Mouse (Mus musculus) cerebellum, adult 8-10 months (tissue): ENCODE results near the gene Ecd.

ENCODE experiments used
- DNase-seq: peaks from one replicate; pipeline ENCODE4 v3.0.0; 2022

The Ecd gene

DNA sequence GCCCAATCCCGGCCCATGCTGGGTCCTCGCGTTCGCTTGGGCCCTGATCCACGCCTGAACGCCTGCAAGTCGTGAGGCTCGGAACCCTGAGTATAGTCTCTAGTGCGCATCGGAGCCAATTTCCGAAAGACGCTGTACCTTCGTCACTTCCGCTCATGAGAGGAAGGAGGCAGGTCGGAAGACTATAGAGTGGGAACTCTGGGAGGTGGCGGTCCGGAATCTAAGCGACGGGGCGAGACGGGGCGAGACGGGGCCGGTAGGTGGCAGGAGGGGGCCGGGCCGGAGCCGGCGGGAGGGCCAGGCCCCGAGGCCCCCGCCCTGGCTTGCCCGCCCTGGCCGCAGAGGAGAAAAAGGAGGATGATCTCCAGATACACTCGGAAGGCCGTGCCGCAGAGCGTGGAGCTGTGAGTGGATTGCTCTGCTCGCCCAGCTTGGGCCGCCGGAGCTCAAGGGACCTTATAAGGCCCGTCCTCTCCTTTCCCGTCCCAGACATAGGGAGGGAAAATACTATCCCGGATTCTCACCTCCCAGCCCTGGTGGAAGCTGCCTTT is at the start of gene Ecd, which contains the start of gene Fam149b:
Gene Ecd, minus strand, starts transcription at position 131 of the 551 bp plus-strand sequence.
Gene Fam149b, plus strand, starts transcription at position 172 of the 551 bp plus-strand sequence.
- DNase-seq: peak; percentile 92

DNA sequence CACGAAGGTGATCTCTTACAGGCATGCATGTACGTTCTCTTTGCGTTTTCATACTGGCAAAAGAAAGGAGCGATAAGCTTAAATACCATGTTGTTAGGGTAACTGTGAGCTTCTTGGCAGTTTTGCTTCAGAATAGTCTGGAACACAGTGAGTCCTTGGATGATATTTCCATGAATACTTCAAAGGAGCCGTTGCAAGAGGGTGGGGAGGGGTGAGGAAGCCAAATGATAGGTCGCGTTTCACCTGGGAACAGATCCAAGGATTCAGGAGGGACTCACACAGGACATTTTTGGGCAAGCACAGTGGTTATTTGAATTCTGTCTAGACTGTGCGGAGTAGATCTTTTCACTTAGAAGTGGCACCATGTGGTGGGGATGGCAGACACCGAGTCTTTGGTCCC is 49.3 kb upstream of the Ecd start:
- DNase-seq: no peak

DNA sequence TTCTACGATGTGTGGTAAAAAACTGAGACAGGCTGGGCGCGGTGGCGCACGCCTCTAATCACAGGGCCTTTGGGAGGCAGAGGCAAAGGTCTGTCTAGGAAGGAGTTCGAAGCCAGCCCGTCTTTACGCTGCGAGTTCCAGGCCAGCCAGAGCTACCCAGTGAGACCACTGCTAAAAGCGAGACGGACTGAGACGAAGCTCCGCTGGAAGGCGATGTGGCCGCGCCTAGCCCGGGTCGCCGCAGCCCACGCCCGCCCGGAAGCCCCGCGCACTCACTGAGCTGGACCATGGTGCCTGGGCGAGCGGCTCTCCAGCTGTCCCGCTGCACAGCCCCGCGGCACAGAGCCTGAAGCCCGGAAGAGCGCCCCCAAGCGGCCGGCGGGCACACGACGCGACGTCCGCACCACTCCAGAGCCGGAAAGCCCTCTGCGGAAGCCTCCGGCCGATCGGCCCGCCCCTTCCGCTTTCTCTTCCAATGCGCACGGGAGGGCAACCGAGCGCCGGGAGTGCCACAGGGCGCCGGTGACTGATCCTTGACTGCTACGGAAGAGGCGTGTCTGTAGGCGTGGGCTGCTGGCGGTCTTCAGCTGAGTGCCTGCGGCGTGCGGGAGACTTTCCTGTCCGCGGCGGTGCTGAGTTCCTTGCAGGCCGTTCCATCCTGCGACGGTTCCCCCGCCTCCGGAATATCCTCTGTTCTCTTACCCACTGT is 45.4 kb upstream of the Ecd start, which contains the start of gene Mrps16:
Gene Mrps16, minus strand, starts transcription at position 430 of the 709 bp plus-strand sequence.
- DNase-seq: peak; percentile 93

DNA sequence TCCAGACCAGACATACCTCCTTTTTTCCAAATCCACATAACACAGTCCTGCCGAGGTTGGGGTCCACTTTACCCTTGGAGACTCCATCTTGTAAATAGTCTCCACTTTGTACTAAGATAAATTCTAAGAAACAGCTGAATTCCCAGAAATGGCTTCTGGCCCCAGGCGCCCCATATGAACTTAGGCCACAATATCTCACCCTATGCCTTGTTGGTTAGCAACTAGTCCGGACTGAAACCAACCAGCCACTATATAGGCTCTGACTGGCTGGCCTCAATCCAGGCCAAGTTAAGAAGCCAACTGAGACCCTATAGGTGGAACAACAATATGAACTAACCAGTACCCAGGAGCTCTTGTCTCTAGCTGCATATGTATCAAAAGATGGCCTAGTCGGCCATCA is 44.4 kb upstream of the Ecd start:
- DNase-seq: no peak

DNA sequence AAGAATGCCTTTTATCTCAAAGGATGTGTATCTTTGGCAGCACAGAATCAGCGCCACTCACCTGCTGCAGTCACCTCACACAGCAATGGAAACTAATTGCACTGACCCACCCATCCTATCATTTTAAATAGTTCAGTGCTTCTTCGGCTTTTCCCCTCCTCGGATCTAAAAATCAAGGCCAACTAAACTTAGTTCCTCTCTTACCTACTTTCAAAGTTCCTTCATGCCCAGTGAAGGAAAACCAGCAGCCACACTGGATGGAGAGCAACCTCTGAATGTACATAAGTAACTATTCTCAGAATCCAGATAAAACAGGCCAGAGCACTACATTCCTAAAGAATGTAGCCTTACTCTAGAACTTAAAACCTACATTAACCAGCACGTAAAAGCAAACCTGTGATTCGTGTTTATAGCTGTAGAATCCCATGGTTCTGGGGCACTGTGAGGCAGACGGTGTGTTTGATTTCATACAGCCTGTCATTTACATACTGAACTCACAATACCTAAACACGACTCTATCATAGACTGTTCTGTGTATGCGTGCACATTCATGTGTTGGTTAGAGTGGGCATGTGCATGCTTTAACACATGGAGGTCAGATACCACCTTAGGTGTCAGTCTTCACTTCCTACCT is 41.6 kb upstream of the Ecd start:
- DNase-seq: no peak

DNA sequence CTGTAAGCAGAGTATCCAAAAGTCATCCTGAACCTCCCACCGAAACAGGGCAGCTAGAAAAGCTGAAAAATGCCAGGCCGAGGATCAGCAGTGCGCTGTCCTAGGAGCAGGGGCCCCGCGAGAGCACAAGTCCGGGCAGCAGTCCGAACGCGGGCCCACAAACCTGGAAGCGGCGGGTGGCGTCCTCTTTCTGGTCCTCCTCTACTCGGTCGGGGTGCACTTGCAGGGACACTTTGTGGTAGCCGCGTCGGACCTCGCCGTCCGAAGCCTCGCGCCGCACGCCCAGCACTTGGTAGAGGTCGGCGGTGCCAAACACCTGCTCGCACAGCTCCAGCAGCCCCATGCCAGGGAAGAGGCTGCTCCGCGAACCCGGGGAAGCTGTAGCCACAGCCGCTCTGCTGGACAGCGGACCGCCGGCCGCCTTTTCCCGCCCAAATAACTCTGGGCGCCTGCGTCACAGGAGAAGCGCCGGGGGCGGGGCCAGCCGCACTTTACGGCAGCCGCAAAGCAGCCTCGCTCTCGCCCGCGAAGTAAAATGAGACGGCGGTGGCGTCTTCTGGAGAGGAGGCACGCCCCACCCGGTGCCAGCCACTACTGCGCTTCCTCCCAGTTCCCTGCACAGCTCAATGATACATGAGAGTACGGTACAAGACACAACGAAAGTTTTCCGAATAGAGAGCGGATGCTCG is 40.7 kb upstream of the Ecd start, which contains the start of gene Dnajc9:
Gene Dnajc9, minus strand, starts transcription at position 470 of the 689 bp plus-strand sequence.
- DNase-seq: peak; percentile 94

DNA sequence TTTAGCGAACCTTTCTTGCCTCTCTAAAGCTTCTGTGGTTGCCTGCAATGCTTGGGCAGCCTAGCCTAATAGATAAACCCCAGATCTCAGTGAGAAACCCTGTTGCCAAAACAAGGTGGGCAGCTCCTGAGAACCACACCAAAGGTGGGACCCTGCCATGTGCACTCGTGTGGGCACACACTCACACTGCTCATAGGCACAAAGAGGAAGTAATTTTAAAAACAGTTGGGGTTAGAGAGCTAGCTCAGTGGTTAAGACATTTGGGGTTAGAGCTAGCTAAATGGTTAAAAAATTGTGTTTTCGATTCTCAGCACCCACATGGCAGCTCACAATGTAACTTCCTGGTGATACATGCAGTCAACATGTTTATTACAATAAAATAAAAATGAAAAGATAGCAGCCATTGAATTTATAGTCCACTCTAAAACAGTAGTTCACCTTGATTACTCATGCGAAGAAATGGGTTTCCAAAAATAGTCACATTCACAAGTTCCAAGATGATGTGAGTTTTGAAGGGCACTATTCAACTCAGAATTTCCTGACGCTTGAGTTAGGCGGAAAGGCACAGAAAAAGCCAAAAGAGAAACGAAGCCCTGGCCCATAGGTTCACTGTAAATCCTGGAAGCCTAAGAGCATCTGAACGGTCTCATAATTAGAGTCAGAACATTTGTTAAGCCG is 32.0 kb upstream of the Ecd start:
- no peak for DNase-seq

DNA sequence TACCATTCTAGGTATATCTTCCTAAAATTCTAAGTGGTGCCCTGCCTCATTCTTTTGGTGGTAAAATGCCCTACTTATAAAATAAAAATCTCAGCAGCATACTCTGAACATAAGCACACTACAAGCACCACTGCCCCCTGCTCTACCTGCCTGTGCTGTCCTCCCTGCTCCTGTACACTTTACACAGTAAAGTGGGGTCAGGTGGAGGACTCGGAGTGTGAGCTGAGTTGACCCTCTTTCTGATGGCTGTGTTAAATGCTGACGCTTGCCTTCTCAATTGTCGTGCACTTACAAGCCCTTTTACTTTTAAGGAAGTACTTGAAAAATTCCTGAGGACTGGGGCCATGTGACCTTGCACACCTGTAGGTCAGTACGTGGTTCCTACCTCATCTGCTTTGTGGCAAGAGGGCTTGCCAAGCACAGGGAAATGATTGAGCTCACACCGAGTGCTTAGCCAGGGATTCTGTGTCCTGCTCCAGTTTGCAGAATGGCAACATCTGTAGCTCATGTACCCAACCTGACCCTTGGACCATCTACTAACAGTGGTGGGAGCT is 31.2 kb upstream of the Ecd start:
- no peak for DNase-seq

DNA sequence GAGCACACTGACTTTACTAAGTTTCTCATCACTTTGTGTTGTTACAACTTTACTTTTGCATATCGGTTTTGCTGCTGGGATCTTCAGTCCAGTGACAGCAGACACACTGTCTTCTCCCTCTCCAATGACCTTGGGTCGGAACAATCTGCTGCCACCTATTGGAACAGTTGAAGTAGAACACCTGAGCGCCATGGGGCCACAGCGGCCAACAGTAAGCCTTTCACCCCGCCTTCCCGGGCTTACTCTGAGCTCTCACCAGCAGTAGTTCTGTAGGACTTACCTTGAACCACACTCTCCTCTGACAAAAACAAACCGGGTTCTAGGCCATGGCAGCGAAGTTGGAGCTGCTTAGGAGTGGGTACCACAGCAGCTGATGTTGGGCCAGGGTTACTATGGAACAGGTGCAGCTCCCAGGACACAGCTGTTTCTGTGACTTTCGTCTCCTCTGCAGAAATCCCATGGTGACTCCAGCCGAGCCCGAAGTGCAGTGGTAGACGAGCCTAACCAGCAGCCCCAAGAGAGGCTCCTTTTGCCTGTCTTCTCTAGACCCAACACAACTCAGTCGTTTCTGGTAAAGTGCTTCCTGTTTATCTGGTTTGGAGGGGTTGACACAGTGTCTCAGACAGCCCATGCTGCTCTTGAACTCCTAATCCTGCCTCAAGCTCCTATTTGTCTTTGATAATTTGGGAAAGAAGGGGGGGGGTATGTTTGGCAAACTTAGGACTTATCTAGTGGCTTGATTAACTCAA is 30.6 kb upstream of the Ecd start:
- DNase-seq: peak; percentile 29

DNA sequence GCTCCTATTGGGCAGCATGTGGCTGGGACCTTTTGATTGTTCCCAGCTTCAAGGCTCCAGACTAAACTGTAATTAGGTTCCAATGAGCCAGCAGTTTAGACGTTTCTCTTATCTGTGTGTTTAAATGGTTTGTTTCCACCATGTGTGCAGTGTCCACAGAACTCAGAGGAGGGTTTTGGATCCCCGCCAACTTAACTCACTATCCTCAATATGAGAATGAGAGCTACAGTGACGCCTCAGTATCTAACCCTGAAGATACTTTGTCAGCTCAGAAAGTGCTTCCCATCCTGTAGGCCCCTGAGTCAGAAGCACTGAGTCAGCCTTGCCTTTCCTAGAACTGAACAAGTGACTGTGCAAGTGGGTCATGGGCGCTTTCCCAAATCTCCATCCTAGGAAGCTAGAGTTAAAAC is 29.2 kb upstream of the Ecd start:
- no peak for DNase-seq

DNA sequence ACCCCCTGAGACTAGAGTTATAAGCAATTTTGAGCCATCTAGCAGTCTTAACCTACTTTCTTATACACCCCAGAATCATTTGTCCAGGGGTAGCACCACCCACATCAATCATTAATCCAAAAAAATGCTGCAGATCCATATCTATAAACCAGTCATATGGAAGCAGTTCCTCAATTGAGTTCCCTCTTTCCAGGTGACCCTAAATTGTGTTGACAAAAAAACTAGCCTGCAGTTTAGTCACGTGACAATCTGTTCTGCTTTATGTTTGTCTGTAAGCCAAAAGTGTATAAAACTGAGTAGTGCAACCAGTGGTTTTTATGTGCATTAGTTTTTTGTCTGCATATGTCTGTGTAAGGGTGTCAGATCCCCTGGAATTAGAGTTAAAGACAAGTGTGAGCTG is 23.9 kb upstream of the Ecd start:
- no peak for DNase-seq

DNA sequence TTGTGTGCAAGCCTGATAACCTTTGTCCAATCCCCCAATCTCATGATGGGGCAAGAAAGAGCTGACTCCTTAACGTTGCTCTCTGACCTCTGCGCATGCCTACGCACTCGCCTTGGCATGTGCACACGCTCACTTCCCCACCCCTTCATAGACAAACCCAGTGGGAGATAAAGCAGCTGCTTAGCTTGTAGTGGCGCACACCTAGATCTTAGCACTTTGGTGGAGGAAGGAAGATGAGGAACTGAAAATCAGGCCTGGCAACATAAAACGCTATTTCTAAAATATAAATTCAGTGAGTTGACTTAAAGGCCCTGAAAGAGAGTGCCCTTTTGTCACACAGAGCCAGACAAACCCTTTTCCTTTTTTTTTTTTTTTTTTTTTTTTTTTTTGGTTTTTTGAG is 22.9 kb upstream of the Ecd start:
- no peak for DNase-seq

DNA sequence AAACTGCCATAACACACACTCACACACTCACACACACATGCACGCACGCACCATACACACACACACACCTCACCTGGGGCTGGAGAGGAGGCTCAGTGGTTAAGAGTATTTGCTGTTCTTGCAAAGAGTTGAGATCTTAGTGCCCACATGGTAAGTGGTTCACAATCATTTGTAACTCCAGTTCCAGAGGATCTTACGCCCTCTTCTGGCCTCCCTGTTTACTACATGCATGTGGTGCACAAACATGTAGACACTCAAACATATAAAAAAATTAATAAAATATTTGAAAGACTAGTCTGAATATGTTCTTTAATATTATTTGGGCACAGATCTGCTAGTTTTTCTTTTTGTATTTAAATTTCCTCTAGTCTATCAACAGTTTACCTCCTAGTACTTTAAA is 20.4 kb upstream of the Ecd start:
- no peak for DNase-seq

DNA sequence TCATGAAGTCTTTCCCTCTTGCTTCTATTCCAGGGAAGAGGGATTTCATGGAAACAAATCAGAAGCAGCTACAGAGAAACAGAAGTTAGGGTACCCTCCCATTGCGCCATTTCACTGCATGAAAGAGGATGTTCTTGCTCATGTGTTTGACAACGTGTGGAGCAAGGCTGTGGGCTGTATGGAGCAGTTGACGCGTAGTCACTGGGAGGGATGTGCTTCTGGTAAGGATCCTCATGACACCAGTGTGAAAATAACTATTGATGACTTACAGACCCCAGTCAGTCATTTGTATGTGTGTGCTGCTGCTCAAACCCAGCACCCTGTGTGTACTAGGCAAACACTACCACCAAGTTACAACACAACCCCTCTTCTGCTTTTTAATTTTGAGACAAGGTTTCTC is 15.3 kb upstream of the Ecd start:
- no peak for DNase-seq

DNA sequence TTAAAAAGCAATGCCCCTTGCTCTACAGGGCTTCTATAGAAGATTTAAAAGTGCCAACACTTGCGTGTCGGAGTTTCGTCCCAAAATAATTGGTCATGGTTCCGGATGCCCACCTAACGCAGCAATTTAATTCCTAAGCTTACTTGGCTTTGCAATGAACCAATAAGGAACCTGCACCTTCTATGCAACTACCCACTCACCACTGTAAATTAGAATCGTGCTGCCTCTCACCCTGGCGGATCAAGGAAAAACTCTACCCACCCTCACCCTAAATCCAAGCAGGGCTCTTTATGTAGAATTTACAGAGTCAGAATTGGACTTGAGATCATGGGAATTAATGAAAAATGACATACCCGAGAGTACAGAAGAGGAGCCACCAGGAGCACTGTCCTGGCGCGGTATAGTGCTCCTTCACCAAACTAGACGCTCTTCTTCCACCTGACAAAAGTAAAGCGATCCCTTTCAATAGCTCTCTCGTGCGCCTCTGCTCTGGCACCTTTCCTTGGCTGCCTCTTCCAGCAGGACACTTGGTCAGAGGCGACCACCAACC is 405 bp downstream of the Ecd start:
- DNase-seq: no peak

DNA sequence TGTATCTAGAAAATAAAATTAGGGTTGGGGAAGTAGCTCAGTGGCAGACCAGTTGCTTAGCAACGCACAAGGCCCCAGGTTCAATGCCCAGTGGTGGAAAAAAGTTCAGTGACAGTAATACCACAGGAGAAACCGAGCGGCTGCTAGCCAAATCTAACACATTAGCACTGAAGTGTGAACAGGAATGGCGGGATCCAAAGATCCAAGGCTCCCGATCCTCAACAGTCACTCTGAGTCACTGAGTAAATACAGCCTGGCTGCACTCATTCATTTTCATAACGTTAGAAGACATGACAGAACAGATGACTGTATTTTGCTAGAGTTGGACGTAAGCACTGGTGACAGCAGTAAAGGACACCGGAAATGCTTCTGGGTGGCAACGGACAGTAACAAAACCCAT is 2.0 kb downstream of the Ecd start:
- DNase-seq: no peak

DNA sequence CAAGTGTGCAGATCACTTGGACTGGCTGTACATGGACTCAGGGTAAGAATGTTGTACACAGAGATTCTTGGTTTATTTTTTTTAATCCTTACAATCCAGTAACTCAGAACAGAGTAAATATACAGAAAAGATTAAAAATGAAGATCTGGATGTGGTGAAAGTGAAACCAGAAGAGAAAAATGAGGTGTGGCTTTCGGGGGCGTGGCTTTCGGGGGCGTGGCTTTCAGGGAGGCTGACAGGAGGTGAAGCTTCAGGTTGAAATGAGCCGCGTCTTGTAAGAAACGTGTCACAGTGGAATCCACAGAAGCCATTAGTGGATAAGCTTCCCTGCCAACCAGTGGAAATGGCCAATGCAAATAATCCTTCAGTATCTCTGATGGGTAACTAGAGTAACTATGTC is 7.1 kb downstream of the Ecd start:
- DNase-seq: no peak

DNA sequence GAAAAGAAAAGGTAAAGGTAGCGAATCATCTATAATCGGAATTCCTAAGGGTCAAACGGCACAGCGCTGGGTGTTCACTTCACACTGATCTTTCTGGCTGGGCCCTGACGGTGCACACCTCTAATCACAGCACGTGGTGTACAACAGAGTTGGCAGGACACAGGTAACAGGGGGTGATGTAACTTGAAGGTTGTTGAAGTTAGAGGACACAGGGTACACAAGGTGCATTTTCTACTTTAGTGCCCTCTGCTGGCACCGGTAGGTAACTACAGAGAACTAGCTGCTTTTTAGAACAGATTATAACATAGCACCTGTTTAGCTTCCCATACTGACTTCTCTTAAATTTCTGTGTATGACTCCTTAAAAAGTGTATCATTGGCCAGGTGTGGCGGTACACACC is 7.8 kb downstream of the Ecd start:
- no peak for DNase-seq

DNA sequence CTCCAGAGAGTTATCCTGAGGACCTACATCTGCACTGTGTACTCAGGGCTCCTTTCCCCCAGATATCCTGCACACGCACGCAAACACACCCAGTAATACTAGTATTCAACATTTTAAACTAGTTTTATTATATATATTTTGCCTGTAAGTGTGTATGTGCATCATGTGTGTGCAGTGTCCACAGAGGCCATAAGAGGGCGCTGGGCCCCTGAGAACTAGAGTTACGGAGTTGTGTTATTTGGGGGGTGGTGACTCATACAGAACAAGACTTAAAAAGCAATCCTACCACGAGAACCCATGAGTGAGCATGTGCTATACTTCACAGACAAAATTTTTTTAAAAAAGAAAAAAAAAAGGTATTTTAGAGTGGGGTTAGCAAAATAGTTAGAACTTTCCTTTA is 8.5 kb downstream of the Ecd start:
- no peak for DNase-seq

DNA sequence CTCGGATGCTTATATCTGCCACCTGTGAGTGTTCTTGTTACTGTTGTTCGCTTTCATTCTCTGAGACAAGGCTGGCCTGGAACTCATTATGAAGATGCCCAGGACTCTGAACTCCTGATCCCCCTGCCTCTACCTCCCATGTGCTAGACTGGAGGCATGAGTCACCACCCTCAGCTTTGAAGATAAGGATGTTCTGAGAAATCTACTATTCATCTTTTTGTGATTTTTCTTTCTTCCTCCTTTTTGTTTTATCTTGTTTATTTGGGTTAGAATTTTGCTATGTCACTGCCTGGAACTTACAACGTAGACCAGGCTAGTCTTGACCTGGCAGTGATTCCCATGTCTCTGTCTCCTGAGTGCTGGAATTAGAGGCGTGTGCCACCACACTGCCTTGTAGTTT is 16.6 kb downstream of the Ecd start:
- DNase-seq: no peak

DNA sequence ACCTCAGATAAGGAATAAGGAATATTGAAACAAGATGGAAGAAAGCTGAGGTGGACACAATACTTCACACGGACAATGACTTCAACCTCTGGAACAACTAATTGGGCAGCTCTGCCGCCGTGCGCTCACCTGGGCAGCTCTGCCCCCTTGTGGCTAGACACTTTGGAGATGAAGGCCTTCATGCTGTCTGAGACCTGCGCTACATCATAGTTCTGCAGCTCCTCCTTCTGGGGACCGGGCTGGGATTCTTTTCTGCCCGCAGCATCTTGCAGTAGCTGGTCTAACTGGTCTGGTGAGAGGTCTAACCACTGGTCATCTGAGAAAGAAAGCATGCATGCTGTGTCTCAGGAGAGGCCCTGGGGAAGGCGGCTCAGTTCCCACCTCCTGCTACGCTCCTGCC is 19.4 kb downstream of the Ecd start:
- DNase-seq: no peak

DNA sequence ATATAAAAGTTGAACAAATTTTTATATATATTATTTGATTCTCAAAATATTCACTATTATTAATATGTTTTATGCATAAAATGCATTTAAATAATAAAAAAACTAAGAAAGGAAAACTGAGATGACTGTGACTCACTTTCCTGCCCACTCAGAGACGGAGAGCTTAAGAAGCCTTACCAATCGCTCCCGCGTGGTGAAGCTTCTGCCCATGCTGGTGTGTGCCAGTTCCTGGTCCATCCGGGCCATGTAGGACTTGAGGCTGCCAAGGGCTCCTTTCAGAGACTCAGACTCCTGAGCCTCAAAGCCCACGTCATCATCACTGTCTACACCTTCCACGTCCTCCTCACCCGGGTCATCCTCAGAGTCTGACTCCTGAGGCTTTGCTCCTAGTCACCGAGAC is 23.7 kb downstream of the Ecd start:
- DNase-seq: no peak
